Mouse (Mus musculus): ENCODE measurements around the gene Tmem161b.

GRCm38 (mm10) chr13:84255047-84255446 lies 33.0 kb downstream of the Tmem161b start:
- no peak for TF ChIP-seq CTCF (IDR thresholded peaks at IDR 0.05; ENCODE audit: low read depth, low read length)
- no peak for TF ChIP-seq GATA1 (IDR thresholded peaks at IDR 0.05; ENCODE audit: borderline replicate concordance, low read length)
- no peak for TF ChIP-seq POLR2AphosphoS5 (IDR thresholded peaks at IDR 0.05; ENCODE audit: insufficient replicate concordance, low read depth, low read length)
